Mouse (Mus musculus): ENCODE measurements around the gene Vmn1r193.

DNA sequence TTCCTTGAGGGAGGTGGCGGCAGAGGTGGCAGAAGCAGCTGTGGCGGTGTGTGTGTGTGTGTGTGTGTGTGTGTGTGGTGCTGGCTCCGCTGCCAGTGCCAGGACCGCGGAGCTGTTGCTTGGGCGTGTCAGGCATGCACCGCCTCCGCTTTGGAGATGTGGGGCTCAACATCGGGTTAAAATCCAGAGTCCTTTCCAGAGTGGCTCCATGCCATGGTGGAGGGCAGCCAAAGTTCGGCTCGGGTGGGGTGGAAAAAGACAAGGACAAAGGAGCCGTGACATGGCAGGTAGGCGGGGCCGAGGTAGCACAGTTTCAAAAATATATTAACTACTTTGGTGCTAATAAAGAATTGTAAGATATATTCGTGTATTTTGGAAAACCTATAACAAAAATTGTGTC is 54.5 kb downstream of the Vmn1r193 start:
- TF ChIP-seq POLR2A (IDR thresholded peaks at IDR 0.05; ENCODE audit: borderline replicate concordance, extremely low read depth, low read depth, low read length) = no peak
- TF ChIP-seq CTCF (IDR thresholded peaks at IDR 0.05; ENCODE audit: insufficient read depth, low read length) = no peak
